Mouse (Mus musculus) lung, postnatal 14 days (tissue): Measurements from ENCODE around the gene Tbx1.
A peak's percentile ranks its signal among the peaks of the same experiment; 100 is the strongest.

Experiments
- DNase-seq: peaks from one replicate; pipeline ENCODE4 v3.0.0; 2021

Gene Tbx1

GRCm38 (mm10) chr16:18586906-18587546 is 3.4 kb downstream of the Tbx1 start:
- no peak for DNase-seq

- no peak for DNase-seq
Observed at GRCm38 (mm10) chr16:18586076-18586905, 4.2 kb downstream of the Tbx1 start.

- no peak for DNase-seq
Observed at GRCm38 (mm10) chr16:18585676-18586075, 4.8 kb downstream of the Tbx1 start.

GRCm38 (mm10) chr16:18584901-18585510 is 5.5 kb downstream of the Tbx1 start:
- DNase-seq, result no peak

- no peak for DNase-seq
Observed at GRCm38 (mm10) chr16:18583673-18584357, 6.7 kb downstream of the Tbx1 start.

GRCm38 (mm10) chr16:18583169-18583568 is 7.3 kb downstream of the Tbx1 start:
- no peak for DNase-seq

- no peak for DNase-seq
Observed at GRCm38 (mm10) chr16:18582426-18583148, 7.9 kb downstream of the Tbx1 start.

- peak; percentile 33 for DNase-seq
Observed at GRCm38 (mm10) chr16:18581623-18582205, 8.8 kb downstream of the Tbx1 start.

- no peak for DNase-seq
Observed at GRCm38 (mm10) chr16:18581050-18581622, 9.3 kb downstream of the Tbx1 start.

GRCm38 (mm10) chr16:18580389-18580788 is 10.1 kb downstream of the Tbx1 start:
- no peak for DNase-seq

- no peak for DNase-seq
Observed at GRCm38 (mm10) chr16:18577599-18578160, 12.8 kb downstream of the Tbx1 start.

GRCm38 (mm10) chr16:18577071-18577470 is 13.4 kb downstream of the Tbx1 start:
- no peak for DNase-seq

- DNase-seq, result no peak
Observed at GRCm38 (mm10) chr16:18574196-18574595, 16.3 kb downstream of the Tbx1 start.

- DNase-seq, result no peak
Observed at GRCm38 (mm10) chr16:18568599-18568998, 21.9 kb downstream of the Tbx1 start.

GRCm38 (mm10) chr16:18564472-18564871 is 26.0 kb downstream of the Tbx1 start:
- no peak for DNase-seq

GRCm38 (mm10) chr16:18556461-18556860 is 34.0 kb downstream of the Tbx1 start:
- no peak for DNase-seq

GRCm38 (mm10) chr16:18555235-18555935 is 35.1 kb downstream of the Tbx1 start:
- no peak for DNase-seq

GRCm38 (mm10) chr16:18554721-18555120 is 35.8 kb downstream of the Tbx1 start:
- no peak for DNase-seq

- no peak for DNase-seq
Observed at GRCm38 (mm10) chr16:18552106-18552710, 38.3 kb downstream of the Tbx1 start.

GRCm38 (mm10) chr16:18551604-18552003 is 38.9 kb downstream of the Tbx1 start:
- DNase-seq, result no peak
